Mouse (Mus musculus): ENCODE measurements at regions not wholly inside any gene's neighbourhood (a gene's known extent, or its start where the extent isn't known, plus 50 kb on each side); places are given as distances from the start of the nearest gene placed in this dataset.

DNA sequence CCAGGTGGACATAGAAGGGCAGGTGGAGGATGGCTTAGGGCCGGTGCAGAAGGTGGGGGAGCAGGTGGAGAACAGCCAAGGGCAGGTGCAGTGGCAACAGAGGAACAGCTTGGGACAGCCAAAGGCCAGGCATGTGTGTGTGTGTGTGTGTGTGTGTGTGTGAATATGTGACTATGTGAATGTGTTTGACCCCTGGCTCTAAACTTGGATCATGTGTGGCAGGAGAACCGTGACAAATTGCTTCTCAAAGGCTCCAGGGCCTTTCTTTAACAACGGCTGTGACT is 236.7 kb upstream of the Wscd1 start:
- Histone ChIP-seq H3K27ac (ENCODE audit: control insufficient read depth, low read depth, low read length) (no peak overlapping the region), H3K4me1 (ENCODE audit: control insufficient read depth in 1 of 2, insufficient read depth in 2 of 2, low read length in 2 of 2) (no peaks in the 10 kb centered on the region), H3K9me3 (replicated peaks; ENCODE audit: insufficient read depth, low read length) (no peaks in the 10 kb centered on the region), H3K27me3 (ENCODE audit: control insufficient read depth in 1 of 2, insufficient read depth in 2 of 2, low read length in 2 of 2) (no peaks in the 10 kb centered on the region), H3K9ac (ENCODE audit: control insufficient read depth, low read depth, low read length, poor library complexity, severe bottlenecking) (no peak overlapping the region), H3K79me2 (ENCODE audit: control insufficient read depth, insufficient read depth, low read length, poor library complexity) (no peaks in the 10 kb centered on the region), H3K4me3 (ENCODE audit: control insufficient read depth in 1 of 2, insufficient read depth in 1 of 2, low read depth in 2 of 2, low read length in 2 of 2) (no peak overlapping the region), H3K36me3 (ENCODE audit: control insufficient read depth in 1 of 2, insufficient read depth in 2 of 2, low read length in 2 of 2) (no peaks in the 10 kb centered on the region)
- TF ChIP-seq SMC3 (IDR thresholded peaks at IDR 0.05; ENCODE audit: low read depth, low read length) (no peak), USF2 (IDR thresholded peaks at IDR 0.05; ENCODE audit: borderline replicate concordance in 1 of 2, insufficient read depth in 1 of 2, low read depth in 1 of 2, low read length in 2 of 2) (no peak), HCFC1 (IDR thresholded peaks at IDR 0.05; ENCODE audit: low read depth, low read length) (no peak), RAD21 (IDR thresholded peaks at IDR 0.05; ENCODE audit: low read depth, low read length) (no peak), POLR2AphosphoS5 (IDR thresholded peaks at IDR 0.05; ENCODE audit: borderline replicate concordance, low read depth, low read length) (no peak), MYB (IDR thresholded peaks at IDR 0.05; ENCODE audit: low read depth, low read length) (no peak), ZNF384 (IDR thresholded peaks at IDR 0.05; ENCODE audit: low read depth, low read length) (no peak)
- DNase-seq (ENCODE audit: low read depth, low spot score) = no peak

DNA sequence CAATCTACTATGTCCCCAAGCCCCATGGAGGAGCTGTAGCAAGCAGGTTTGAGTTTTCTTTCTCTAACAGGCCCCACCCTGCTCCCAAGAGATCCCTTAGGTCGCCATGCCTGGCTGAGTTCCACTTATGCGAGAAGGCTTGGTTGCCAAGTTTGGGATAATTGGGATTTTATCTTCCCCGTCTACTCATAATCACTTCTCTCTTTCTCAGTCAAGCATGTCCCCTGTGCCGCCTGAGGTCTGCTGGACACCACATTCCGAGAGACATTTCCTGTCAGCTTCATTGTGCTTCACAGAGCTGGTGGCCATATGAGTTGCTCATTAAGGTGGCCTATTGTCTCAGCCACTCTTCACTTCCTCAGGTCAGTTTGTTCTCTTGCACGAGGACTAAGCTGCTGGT is 234.5 kb upstream of the Wscd1 start:
- H3K36me3 ChIP-seq (ENCODE audit: control insufficient read depth in 1 of 2, insufficient read depth in 2 of 2, low read length in 2 of 2) = no peaks in the 10 kb centered on the region
- H3K27me3 ChIP-seq (ENCODE audit: control insufficient read depth in 1 of 2, insufficient read depth in 2 of 2, low read length in 2 of 2) = no peaks in the 10 kb centered on the region
- H3K9ac ChIP-seq (ENCODE audit: control insufficient read depth, low read depth, low read length, poor library complexity, severe bottlenecking) = no peak overlapping the region
- no peaks in the 10 kb centered on the region for H3K9me3 ChIP-seq (replicated peaks; ENCODE audit: insufficient read depth, low read length)
- TF ChIP-seq JUND (IDR thresholded peaks at IDR 0.05; ENCODE audit: low read depth, low read length) (no peak), MAFK (IDR thresholded peaks at IDR 0.05; ENCODE audit: borderline replicate concordance, low read depth, low read length) (no peak), TCF12 (IDR thresholded peaks at IDR 0.05; ENCODE audit: low read depth, low read length) (no peak), BHLHE40 (IDR thresholded peaks at IDR 0.05; ENCODE audit: borderline replicate concordance, low read depth, low read length) (no peak), USF1 (IDR thresholded peaks at IDR 0.05; ENCODE audit: low read depth, low read length) (no peak), TAL1 (IDR thresholded peaks at IDR 0.05; ENCODE audit: low read length) (no peak), CTCF (IDR thresholded peaks at IDR 0.05 in 2 of 3, conservative IDR thresholded peaks at IDR 0.05 in 1 of 3; ENCODE audit: control insufficient read depth in 1 of 3, insufficient read depth in 1 of 3, low read depth in 2 of 3, low read length in 3 of 3, poor library complexity in 1 of 3, severe bottlenecking in 1 of 3) (no peak), POLR2AphosphoS2 (IDR thresholded peaks at IDR 0.05; ENCODE audit: low read length) (no peak), GATA1 (IDR thresholded peaks at IDR 0.05; ENCODE audit: low read depth, low read length) (no peak), MAZ (IDR thresholded peaks at IDR 0.05; ENCODE audit: low read depth, low read length) (no peak), HCFC1 (IDR thresholded peaks at IDR 0.05; ENCODE audit: low read depth, low read length) (no peak), SMC3 (IDR thresholded peaks at IDR 0.05; ENCODE audit: low read depth, low read length) (no peak), E2F4 (IDR thresholded peaks at IDR 0.05; ENCODE audit: borderline replicate concordance, low read depth, low read length) (no peak), TBP (IDR thresholded peaks at IDR 0.05; ENCODE audit: low read depth, low read length) (no peak), SIN3A (IDR thresholded peaks at IDR 0.05; ENCODE audit: low read length) (no peak), EP300 (IDR thresholded peaks at IDR 0.05; ENCODE audit: low read depth in 1 of 2, low read length in 2 of 2) (no peak)
- DNase-seq (ENCODE audit: low read depth, low spot score) = no peak
- no peaks in the 10 kb centered on the region for H3K4me1 ChIP-seq (ENCODE audit: control insufficient read depth in 1 of 2, insufficient read depth in 2 of 2, low read length in 2 of 2)
- H3K4me3 ChIP-seq (ENCODE audit: control insufficient read depth in 1 of 2, insufficient read depth in 1 of 2, low read depth in 2 of 2, low read length in 2 of 2) = no peak overlapping the region
- no peak overlapping the region for H3K27ac ChIP-seq (ENCODE audit: control insufficient read depth, low read depth, low read length)
- H3K79me2 ChIP-seq (ENCODE audit: control insufficient read depth, insufficient read depth, low read length, poor library complexity) = no peaks in the 10 kb centered on the region
